Mouse (Mus musculus): ENCODE data around the gene Krt14.

DNA sequence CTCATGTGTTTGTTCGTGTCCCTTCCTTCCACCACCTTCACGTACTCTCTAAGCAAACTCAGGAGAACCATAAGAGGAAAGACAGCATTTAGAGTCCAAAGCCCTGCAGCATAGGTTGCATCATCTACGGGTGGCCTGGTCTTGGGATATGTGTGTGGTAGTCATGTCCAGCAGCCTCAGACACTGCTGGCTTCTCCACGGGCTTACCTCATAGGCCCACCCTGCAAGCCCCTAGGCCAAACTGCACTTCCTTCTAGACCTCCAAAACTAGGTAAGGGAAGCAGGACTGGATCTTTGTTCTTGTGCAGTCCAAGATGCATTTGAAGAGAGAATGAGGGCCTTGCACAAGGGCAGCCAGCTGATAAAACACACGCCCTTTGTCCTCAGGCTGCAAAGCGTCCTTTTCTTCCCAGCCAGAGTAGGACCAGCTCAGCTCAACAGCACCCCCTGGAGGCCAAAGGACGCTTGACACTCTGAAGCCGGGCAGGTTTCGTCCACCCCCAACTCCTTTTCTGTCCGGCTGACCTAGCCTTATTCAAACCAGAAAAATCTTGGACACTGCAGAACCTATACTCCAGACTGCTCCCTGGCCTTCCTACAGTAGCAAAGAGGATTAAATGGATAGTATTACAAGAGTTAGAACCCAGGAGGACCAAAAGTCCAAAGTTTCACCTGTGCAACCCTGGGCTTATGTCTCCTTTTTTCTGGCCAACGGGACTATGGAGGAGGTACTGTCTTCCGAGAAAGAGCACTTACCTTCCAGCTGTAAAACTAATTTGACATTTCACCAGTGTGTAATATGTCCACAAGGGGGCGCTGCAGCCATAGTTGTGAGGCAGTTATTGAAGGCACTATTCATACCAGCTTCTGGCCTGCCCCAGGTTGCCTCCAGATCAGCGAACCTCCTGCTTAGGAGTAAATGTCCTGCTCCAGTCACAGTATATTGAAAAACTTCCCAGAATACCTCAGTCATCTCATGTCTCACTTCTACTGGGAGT lies 38.3 kb downstream of the Krt14 start:
- TF ChIP-seq CTCF (IDR thresholded peaks at IDR 0.05): peak; percentile 85
- TF ChIP-seq EP300 (IDR thresholded peaks at IDR 0.05): no peak

All from lung, postnatal 0 days (tissue).